Mouse (Mus musculus) ES-Bruce4 (cell line): ENCODE data around the gene Dctn2. TPM values are rescaled to one million over a fixed set of nuclear protein-coding genes. Genes with fewer than 3 reads are reported as not detected.

Experiments
- H3K27ac ChIP-seq: 2 replicates; pipeline ENCODE4 v1.5.1; 2012; ENCODE audit warnings: low read length, inconsistent platforms; ENCODE audit not compliant: insufficient read depth
- H3K27me3 ChIP-seq: 2 replicates; pipeline ENCODE4 v1.6.1; 2012; ENCODE audit warnings: mild to moderate bottlenecking, low read length, inconsistent platforms; ENCODE audit not compliant: control insufficient read depth, poor library complexity, insufficient read depth, severe bottlenecking
- H3K36me3 ChIP-seq: 2 replicates; pipeline ENCODE4 v1.6.1; 2012; ENCODE audit warnings: inconsistent platforms, mild to moderate bottlenecking, low read length, moderate library complexity; ENCODE audit not compliant: control insufficient read depth, poor library complexity, insufficient read depth, severe bottlenecking
- H3K4me1 ChIP-seq: one replicate; pipeline ENCODE4 v1.8.1; 2011; ENCODE audit warnings: low read length; ENCODE audit not compliant: control insufficient read depth, insufficient read depth
- H3K4me3 ChIP-seq: 2 replicates; pipeline ENCODE4 v1.5.1; 2011; ENCODE audit warnings: low read depth, mild to moderate bottlenecking, low read length
- H3K9ac ChIP-seq: 2 replicates; pipeline ENCODE4 v1.6.1; 2012; ENCODE audit warnings: low read depth, mild to moderate bottlenecking, inconsistent platforms; ENCODE audit not compliant: poor library complexity, severe bottlenecking
- H3K9me3 ChIP-seq: replicated peaks from 2 replicates; pipeline ENCODE4 v1.6.1; 2012; ENCODE audit warnings: mild to moderate bottlenecking, low read length, inconsistent platforms; ENCODE audit not compliant: control insufficient read depth, poor library complexity, insufficient read depth, severe bottlenecking
- CTCF ChIP-seq: IDR thresholded peaks from one replicate; pipeline ENCODE4 v1.8.1; 2011; ENCODE audit warnings: low read depth, low read length
- EP300 ChIP-seq: IDR thresholded peaks from 2 replicates; pipeline ENCODE4 v1.6.1; 2011; ENCODE audit warnings: low read depth, low read length; ENCODE audit not compliant: insufficient read depth
- POLR2A ChIP-seq: IDR thresholded peaks from one replicate; pipeline ENCODE4 v1.8.1; 2011; ENCODE audit warnings: low read length; ENCODE audit not compliant: insufficient read depth
- polyA plus RNA-seq: library from polyadenylated mRNA; stranded (reverse); fragments of >200 nt; gene quantifications from 2 replicates; pipeline ENCODE4 v1.2.4, GENCODE M21; 2011; ENCODE audit warnings: low read depth; ENCODE audit not compliant: missing spikeins, insufficient read depth, insufficient read length

The Dctn2 gene
- polyA plus RNA-seq, 1 experiment = 124 TPM

DNA sequence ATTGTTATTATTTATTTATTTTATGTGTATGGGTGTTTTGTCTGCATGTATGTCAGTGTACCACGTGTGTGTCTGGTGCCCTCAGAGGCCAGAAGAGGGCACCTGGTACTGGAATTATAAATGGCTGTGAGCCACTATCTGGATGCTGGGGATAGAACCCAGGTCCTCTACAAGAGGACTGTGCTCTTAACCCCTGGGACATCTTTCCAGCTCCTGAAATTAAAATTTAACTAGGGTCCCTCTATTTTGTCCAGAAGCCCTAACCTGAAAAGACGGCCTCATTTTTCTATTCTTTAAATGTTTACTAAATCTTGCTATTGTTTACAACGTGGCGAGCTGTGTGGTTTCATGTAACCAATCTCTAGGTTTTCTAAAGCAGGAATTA, 449 bp upstream of the Dctn2 start:
- Histone ChIP-seq H3K9ac (no peak overlapping the region), H3K4me3 (no peak overlapping the region), H3K36me3 (0 out of 2 replicates have a peak, but pooled peaks cover 2% of the 10 kb centered on the region), H3K27ac (no peak overlapping the region), H3K4me1 (peaks cover 6% of the 10 kb centered on the region), H3K9me3 (no peaks in the 10 kb centered on the region), H3K27me3 (no peaks in the 10 kb centered on the region)
- TF ChIP-seq EP300 (no peak), POLR2A (no peak), CTCF (no peak)

DNA sequence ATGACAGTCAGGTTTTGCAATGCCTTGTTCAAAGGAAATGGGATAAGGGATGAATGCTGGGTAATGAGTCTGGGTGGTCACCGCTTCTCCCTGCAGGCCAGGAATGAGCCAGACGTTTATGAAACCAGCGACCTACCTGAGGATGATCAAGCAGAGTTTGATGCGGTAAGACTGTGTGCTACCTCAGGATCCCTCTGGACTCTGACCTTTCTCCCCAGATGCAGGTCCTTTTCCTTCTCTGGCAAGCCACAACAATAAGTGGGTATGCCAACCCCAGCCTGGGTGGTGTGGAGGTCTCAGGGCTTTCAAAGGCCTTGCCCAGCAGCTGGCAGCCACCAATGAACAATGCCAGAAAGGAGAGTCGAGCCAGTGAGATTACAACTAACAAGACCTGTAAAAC, 1.1 kb downstream of the Dctn2 start:
- no peak overlapping the region for H3K27ac ChIP-seq
- peak overlapping the region; percentile 60 for H3K4me3 ChIP-seq
- TF ChIP-seq POLR2A (no peak), CTCF (no peak), EP300 (no peak)
- peaks cover 2% of the 10 kb centered on the region for H3K4me1 ChIP-seq
- no peaks in the 10 kb centered on the region for H3K9me3 ChIP-seq
- no peaks in the 10 kb centered on the region for H3K27me3 ChIP-seq
- H3K9ac ChIP-seq = peak overlapping the region; percentile 99
- H3K36me3 ChIP-seq = peaks cover 2% of the 10 kb centered on the region; the same call in 1 of the 2 replicates

DNA sequence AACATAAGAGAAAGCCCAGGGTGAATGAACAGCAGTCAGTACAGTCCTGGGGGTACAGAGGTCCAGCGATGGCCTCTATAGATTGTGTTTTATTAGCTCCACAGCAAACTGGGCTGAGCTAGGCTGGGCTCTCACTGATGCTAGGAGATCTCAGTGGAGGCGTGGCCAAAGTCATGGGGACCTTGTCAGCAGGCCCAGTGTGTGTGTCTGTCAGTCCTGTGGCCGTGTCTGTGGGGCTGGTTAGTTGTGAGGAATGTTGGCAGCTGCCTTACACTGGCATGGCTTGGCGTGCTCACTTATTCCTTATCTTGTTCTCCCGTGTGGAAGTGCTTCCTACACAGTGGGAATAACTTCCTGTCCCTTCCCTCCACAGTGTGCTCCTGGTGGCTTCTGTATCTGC, 2.2 kb downstream of the Dctn2 start:
- peaks cover 2% of the 10 kb centered on the region; the same call in 1 of the 2 replicates for H3K36me3 ChIP-seq
- no peak for TF ChIP-seq POLR2A
- no peak for TF ChIP-seq CTCF
- no peak for TF ChIP-seq EP300
- no peak overlapping the region for H3K9ac ChIP-seq
- H3K4me3 ChIP-seq = no peak overlapping the region
- no peaks in the 10 kb centered on the region for H3K9me3 ChIP-seq
- no peaks in the 10 kb centered on the region for H3K27me3 ChIP-seq
- no peak overlapping the region for H3K27ac ChIP-seq
- peaks cover 2% of the 10 kb centered on the region for H3K4me1 ChIP-seq

DNA sequence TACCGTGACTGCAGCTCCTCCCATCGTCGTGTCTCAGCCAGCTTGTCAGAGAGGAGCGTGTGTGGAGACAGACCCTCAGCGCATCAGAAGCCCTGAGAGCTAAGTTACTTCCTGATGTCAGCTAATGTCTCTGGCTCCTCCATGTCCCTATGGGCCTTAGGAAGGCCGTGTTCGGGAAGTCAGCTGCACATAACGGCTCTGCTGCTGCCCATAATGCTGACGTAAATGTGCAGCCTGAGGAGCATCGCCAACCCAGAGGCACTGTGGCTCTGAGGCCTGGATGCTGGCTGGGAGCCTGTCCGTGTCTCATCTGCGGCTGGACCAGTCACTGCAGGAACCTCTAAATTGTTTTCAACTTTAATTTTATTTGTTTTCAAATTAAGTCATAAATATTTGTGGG, 2.9 kb downstream of the Dctn2 start:
- Histone ChIP-seq H3K4me3 (no peak overlapping the region), H3K27me3 (no peaks in the 10 kb centered on the region), H3K9me3 (no peaks in the 10 kb centered on the region), H3K27ac (no peak overlapping the region), H3K36me3 (peaks cover 2% of the 10 kb centered on the region; the same call in 1 of the 2 replicates), H3K4me1 (peaks cover 4% of the 10 kb centered on the region), H3K9ac (no peak overlapping the region)
- TF ChIP-seq EP300 = no peak
- no peak for TF ChIP-seq POLR2A
- no peak for TF ChIP-seq CTCF

DNA sequence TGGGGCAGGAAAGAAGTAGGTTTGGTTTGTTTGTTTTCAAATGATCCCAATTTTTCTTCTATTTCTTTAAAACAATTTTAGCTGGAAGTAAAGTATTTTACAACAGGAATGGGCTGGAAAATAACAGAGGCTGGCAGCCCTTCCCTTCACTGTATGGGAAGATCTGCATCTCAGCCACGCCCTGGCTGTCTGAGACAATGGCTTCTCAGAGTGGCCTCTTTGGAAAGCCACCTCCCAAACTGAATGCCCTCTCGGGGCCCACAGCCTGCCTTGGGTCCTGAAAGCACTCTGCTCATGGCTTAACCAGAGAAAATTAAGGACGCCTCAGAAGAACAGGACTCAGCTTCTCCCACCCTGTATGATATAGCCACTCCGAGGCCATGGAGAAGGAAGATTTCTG, 3.7 kb downstream of the Dctn2 start:
- peak overlapping the region; percentile 80 for H3K27ac ChIP-seq
- no peaks in the 10 kb centered on the region for H3K9me3 ChIP-seq
- H3K9ac ChIP-seq = no peak overlapping the region
- TF ChIP-seq EP300 (no peak), CTCF (no peak), POLR2A (no peak)
- peaks cover 3% of the 10 kb centered on the region for H3K4me1 ChIP-seq
- H3K36me3 ChIP-seq = peaks cover 2% of the 10 kb centered on the region; the same call in 1 of the 2 replicates
- H3K27me3 ChIP-seq = no peaks in the 10 kb centered on the region
- H3K4me3 ChIP-seq = no peak overlapping the region

DNA sequence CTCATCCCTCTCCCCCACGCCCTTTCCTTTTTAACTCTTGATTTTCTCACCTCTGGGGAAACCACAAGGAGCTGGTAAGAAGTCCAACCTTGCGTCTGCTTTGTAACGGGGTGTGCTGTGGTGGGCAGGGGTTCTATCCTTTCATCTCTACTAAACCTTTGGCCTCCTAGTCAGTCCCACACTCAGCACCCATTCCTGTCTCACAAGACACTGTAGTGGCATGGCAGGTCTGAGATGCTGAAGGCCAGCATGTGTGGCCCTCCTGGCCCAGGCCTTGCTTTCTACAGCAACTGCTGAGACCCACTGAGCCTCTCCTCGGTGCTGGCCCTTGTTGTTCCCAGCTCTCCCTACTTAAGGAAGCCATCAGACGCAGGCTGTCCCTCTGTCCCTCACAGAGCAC, 6.2 kb downstream of the Dctn2 start:
- Histone ChIP-seq H3K9me3 (no peaks in the 10 kb centered on the region), H3K36me3 (peaks cover 12% of the 10 kb centered on the region), H3K4me3 (no peak overlapping the region), H3K4me1 (peaks cover 3% of the 10 kb centered on the region), H3K27me3 (no peaks in the 10 kb centered on the region), H3K9ac (no peak overlapping the region), H3K27ac (no peak overlapping the region)
- TF ChIP-seq CTCF = no peak
- TF ChIP-seq EP300 = no peak
- TF ChIP-seq POLR2A = no peak
